ENCODE assay signal across 24 mouse cellular contexts in the genomic region with DNA sequence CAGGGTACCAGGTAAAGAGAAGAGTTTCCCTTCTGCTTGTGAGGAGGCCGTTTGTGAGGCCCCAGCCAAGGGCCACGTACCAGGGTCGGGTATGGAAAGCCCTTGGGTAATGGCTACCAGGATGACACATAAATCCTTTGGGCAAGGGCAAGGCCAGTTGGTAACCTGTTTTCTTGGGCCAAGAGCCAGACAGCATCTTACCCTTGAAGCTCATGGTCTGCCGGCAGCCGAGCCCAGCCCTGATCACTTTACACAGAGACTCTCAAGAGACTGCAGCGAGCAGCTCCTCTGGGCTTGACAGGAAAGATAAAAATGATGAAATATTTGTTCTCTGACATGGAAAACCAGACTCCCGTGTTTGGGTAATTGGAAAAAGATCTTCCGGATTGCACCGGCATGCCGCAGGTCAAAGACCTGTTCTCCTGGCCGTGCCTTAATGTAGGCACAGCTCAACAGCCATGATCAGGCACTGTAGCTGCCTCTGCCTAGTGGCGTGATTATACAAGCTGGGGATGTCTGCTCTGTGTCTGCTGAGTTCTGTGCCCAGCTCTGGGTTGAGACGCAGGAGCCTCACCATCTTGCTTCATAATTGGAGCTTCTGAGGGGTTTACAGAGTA.
DNase-seq lines count a peak whose midpoint lies in the region; ATAC-seq and TF ChIP-seq lines count a peak whose summit lies in the region.
"Had no signal": no experiment of that assay in that cellular context is flagged by ENCODE, and none has a peak within 500 bp of the region (broad histone marks: within the 10 kb centered on the region; RNA-seq: fewer than 3 reads in every experiment).

No protein-coding gene starts in this region.

- DNase-seq in kidney, adult 2 months: peak; percentile 21
- DNase-seq in kidney, postnatal 25 days: no peak
- DNase-seq in midbrain, embryonic 10.5 days (ENCODE audit: low spot score): no peak
- peak; percentile 67 for DNase-seq in adrenal gland, adult 8-10 months
- peak; percentile 41 for DNase-seq in mesoderm, embryonic 11.5 days (ENCODE audit: low read depth, low spot score)
- no peak for DNase-seq in cerebellum, postnatal 14 days
- DNase-seq: B cell, adult 2 months; cerebellum, adult 9-11 months; embryo, embryonic 11 days; gastrocnemius, postnatal 36 days; heart, postnatal 14 days; lung, postnatal 14 days; retina, postnatal 1 day; right cerebral cortex, postnatal 4 days; thymus, postnatal 4 days had no signal

- no peaks in the 10 kb centered on the region for H3K36me3 ChIP-seq in kidney, adult 2 months (ENCODE audit: control insufficient read depth, insufficient read depth, low read length)
- H3K36me3 ChIP-seq in midbrain, embryonic 10.5 days: no peaks in the 10 kb centered on the region
- no peaks in the 10 kb centered on the region for H3K36me3 ChIP-seq in midbrain, embryonic 16.5 days (ENCODE audit: control insufficient read depth, insufficient read depth, low read length)
- H3K36me3 ChIP-seq: embryonic facial prominence, embryonic 15.5 days; forebrain, embryonic 12.5 days; hindbrain, embryonic 15.5 days; liver, embryonic 15.5 days; neural tube, embryonic 13.5 days had no signal

- H3K4me3 ChIP-seq in kidney, adult 2 months (ENCODE audit: insufficient read depth, low read depth, low read length): no peak overlapping the region
- H3K4me3 ChIP-seq in midbrain, embryonic 10.5 days: no peak overlapping the region
- H3K4me3 ChIP-seq in midbrain, embryonic 16.5 days (ENCODE audit: low read depth, low read length): no peak overlapping the region
- H3K4me3 ChIP-seq: embryonic facial prominence, embryonic 15.5 days; forebrain, embryonic 12.5 days; hindbrain, embryonic 15.5 days; liver, embryonic 15.5 days; megakaryocyte, embryonic 14.5 days; neural tube, embryonic 13.5 days had no signal

- H3K4me1 ChIP-seq in kidney, adult 2 months (ENCODE audit: control insufficient read depth, insufficient read depth, low read length): no peaks in the 10 kb centered on the region
- peaks cover 71% of the 10 kb centered on the region for H3K4me1 ChIP-seq in midbrain, embryonic 10.5 days
- peaks cover 22% of the 10 kb centered on the region for H3K4me1 ChIP-seq in midbrain, embryonic 16.5 days (ENCODE audit: control insufficient read depth, insufficient read depth, low read length)
- H3K4me1 ChIP-seq: liver, embryonic 15.5 days had no signal

- no peak for TF ChIP-seq CTCF in kidney, adult 2 months (conservative IDR thresholded peaks at IDR 0.05; ENCODE audit: insufficient read depth, insufficient read length, low read depth, low read length)

- TF ChIP-seq POLR2A in kidney, adult 2 months (IDR thresholded peaks at IDR 0.05; ENCODE audit: low read depth, low read length): no peak

- H3K9me3 ChIP-seq in midbrain, embryonic 10.5 days (replicated peaks): no peaks in the 10 kb centered on the region
- no peaks in the 10 kb centered on the region for H3K9me3 ChIP-seq in midbrain, embryonic 16.5 days (replicated peaks; ENCODE audit: control insufficient read depth, low read length, poor library complexity, severe bottlenecking)
- H3K9me3 ChIP-seq: embryonic facial prominence, embryonic 15.5 days; forebrain, embryonic 12.5 days; hindbrain, embryonic 15.5 days; liver, embryonic 15.5 days; megakaryocyte, embryonic 14.5 days; neural tube, embryonic 13.5 days had no signal

- H3K9ac ChIP-seq in midbrain, embryonic 16.5 days (ENCODE audit: low read depth, low read length): no peak overlapping the region
- H3K9ac ChIP-seq: embryonic facial prominence, embryonic 15.5 days; forebrain, embryonic 12.5 days; hindbrain, embryonic 15.5 days; liver, embryonic 15.5 days; neural tube, embryonic 13.5 days had no signal

- no peaks in the 10 kb centered on the region for H3K27me3 ChIP-seq in kidney, adult 2 months (replicated peaks; ENCODE audit: control insufficient read depth, insufficient read depth, low read length)
- H3K27me3 ChIP-seq in midbrain, embryonic 10.5 days (ENCODE audit: low read depth, poor library complexity, severe bottlenecking): peaks cover 22% of the 10 kb centered on the region
- no peaks in the 10 kb centered on the region; the same call in 1 of the 2 replicates for H3K27me3 ChIP-seq in midbrain, embryonic 16.5 days (ENCODE audit: control insufficient read depth, insufficient read depth, low read depth, low read length)
- H3K27me3 ChIP-seq: embryonic facial prominence, embryonic 15.5 days; liver, embryonic 15.5 days had no signal

- no peak for ATAC-seq in midbrain, embryonic 16.5 days
- ATAC-seq: intestine, embryonic 16.5 days had no signal

- no peak overlapping the region for H3K4me2 ChIP-seq in midbrain, embryonic 16.5 days (ENCODE audit: low read length)
- H3K4me2 ChIP-seq: embryonic facial prominence, embryonic 15.5 days; forebrain, embryonic 12.5 days; heart, embryonic 11.5 days; hindbrain, embryonic 15.5 days; liver, embryonic 15.5 days; neural tube, embryonic 13.5 days had no signal

- 48% methylated on average over 13 of the region's 13 CpGs for WGBS in kidney, adult 2 months
- WGBS in midbrain, embryonic 10.5 days: 88% methylated on average over 13 of the region's 13 CpGs
- 76% methylated on average over 13 of the region's 13 CpGs for WGBS in midbrain, embryonic 16.5 days

- no peak overlapping the region for H3K27ac ChIP-seq in kidney, adult 2 months (ENCODE audit: insufficient read depth, low read depth, low read length)
- peak overlapping the region; percentile 85; the same call in 1 of the 2 replicates for H3K27ac ChIP-seq in midbrain, embryonic 10.5 days (replicated peaks)
- H3K27ac ChIP-seq in midbrain, embryonic 16.5 days (ENCODE audit: low read length): no peak overlapping the region
- H3K27ac ChIP-seq: embryonic facial prominence, embryonic 15.5 days; hindbrain, embryonic 15.5 days; liver, embryonic 15.5 days; neural tube, embryonic 13.5 days had no signal

Comparison
In these comparisons a context has a peak if more than half of its experiments do, and no peak if none do; other contexts are left out.
1. DNase-seq: peak in kidney, adult 2 months (single experiment), adrenal gland, adult 8-10 months (single experiment) and mesoderm, embryonic 11.5 days (single experiment); none in kidney, postnatal 25 days (0 of 2), midbrain, embryonic 10.5 days (single experiment) and cerebellum, postnatal 14 days (0 of 2).